Mouse (Mus musculus): ENCODE data around the gene Unc5b.

Unc5b gene

DNA sequence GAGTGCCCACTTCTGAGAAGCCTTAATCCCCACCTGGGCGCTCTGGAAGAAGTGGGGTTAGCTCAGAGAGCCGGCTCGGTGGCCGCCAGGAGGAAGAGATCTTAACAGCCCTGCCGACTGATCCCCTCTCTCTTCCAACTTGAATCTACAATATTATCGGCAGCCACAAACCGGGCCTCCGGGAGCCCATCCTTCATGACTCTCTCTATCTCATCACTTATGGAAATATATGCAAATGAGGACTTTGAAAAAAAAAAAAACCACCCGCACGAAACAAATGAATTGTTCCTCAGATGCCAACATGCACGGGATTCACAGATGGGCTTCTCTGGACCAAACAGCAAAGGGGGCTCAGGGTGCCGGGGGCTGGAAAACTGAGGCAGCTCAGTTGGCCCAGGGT is 109.7 kb downstream of the Unc5b start:
- no peak for DNase-seq (ENCODE audit: low read depth, low spot score)

DNA sequence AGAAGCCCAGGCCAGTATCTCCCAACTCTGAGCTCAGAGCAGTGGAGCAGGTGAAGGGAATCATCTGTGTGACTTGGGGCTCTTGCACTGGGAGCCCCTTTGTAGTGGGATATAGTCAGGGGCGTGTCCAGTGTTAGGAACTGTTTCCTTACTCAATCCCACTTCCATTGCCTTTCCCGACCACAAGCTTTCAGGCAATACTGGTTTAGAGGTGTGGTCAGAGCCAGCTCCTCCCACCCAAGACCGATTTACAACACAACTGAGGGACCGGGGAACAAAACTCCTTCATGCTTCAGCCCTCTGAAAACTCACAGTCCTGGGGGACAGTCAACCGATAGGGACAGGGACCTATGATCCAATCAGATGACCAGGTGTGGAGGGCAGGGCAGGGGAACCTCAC is 110.9 kb downstream of the Unc5b start:
- DNase-seq (ENCODE audit: low read depth, low spot score): no peak

DNA sequence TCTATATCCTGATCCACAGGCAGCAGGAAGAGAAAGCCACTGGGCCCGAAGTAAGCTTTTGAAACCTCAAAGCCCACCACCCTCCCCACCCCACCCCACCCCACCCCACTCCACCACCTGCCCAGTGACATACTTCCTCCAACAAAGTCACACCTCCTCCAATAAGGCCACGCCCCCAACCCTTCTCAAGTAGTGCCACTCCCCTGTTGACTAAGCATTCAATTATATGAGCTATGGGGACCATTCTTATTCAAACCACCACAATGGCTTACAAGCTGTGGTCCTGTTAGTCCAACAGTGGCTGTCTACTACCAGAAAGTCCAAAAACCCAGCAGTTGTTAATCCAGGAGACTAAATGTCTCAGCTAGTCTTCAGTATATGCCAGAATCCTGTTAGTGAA is 112.9 kb downstream of the Unc5b start:
- no peak for DNase-seq (ENCODE audit: low read depth, low spot score)

DNA sequence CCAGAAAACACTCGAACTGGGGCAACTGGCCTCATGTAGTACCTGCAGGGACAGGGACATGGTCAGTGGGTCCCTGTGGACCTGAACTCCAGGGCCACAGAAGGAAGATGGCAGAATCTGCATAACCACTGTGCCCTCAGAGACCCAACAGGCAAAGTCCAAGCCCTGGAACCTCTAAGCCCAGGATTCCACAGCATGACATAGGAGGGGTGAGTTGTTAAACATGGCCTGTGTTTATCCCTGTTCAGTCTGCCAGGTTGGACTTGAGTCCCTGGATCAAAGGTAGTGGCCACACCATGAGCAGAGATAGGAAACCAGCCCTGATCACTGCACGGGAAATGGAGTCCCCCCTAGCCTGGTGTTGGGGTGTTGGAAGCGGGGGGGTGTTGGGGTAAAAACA is 114.9 kb downstream of the Unc5b start:
- DNase-seq (ENCODE audit: low read depth, low spot score): no peak
